Mouse (Mus musculus) embryonic facial prominence, embryonic 13.5 days (tissue): Measurements from ENCODE around the gene Gtpbp1. TPM values are rescaled to one million over a fixed set of nuclear protein-coding genes. Genes with fewer than 3 reads are reported as not detected.

Experiments
- ATAC-seq: fragments of 200-750 bp; cut with Nextera tagmentation; 2 replicates; pipeline ENCODE4 v1.8.0; 2017; ENCODE audit warnings: low read depth; ENCODE audit not compliant: insufficient number of reproducible peaks, insufficient read depth, low FRiP score, low TSS enrichment
- H3K27ac ChIP-seq: fragments of 300-500 bp; sonication (generic); 2 replicates; pipeline ENCODE4 v1.5.1; 2015; ENCODE audit warnings: moderate library complexity, mild to moderate bottlenecking, inconsistent platforms
- H3K27me3 ChIP-seq: fragments of 300-500 bp; sonication (generic); 2 replicates; pipeline ENCODE4 v1.6.1; 2015; ENCODE audit warnings: mild to moderate bottlenecking, inconsistent platforms
- H3K36me3 ChIP-seq: fragments of 300-500 bp; sonication (generic); 2 replicates; pipeline ENCODE4 v1.6.1; 2015; ENCODE audit warnings: mild to moderate bottlenecking, inconsistent platforms
- H3K4me1 ChIP-seq: fragments of 300-500 bp; sonication (generic); 2 replicates; pipeline ENCODE4 v1.6.1; 2015; ENCODE audit warnings: inconsistent platforms
- H3K4me2 ChIP-seq: fragments of 300-500 bp; sonication (generic); 2 replicates; pipeline ENCODE4 v1.6.1; 2015; ENCODE audit warnings: moderate library complexity, mild to moderate bottlenecking, inconsistent platforms
- H3K4me3 ChIP-seq: fragments of 300-500 bp; sonication (generic); 2 replicates; pipeline ENCODE4 v1.5.1; 2015; ENCODE audit warnings: mild to moderate bottlenecking, inconsistent platforms
- H3K9ac ChIP-seq: fragments of 300-500 bp; sonication (generic); 2 replicates; pipeline ENCODE4 v1.6.1; 2015; ENCODE audit warnings: mild to moderate bottlenecking, inconsistent platforms
- H3K9me3 ChIP-seq: fragments of 300-500 bp; sonication (generic); 2 replicates; pipeline ENCODE4 v1.6.1; 2016; ENCODE audit warnings: inconsistent platforms
- WGBS: fragments of 180-500 bp; shearing (Covaris S2); methylation state at CpG from one replicate; pipeline ENCODE4 v1.1.7; 2015; ENCODE audit warnings: mixed read lengths; 5-methylcytosine and 5-hydroxymethylcytosine counted together
- polyA plus RNA-seq: library from polyadenylated mRNA; unstranded; fragments of >200 nt; fragmentation: Nextera tagmentation; extraction: Ambion mirVana; gene quantifications from 2 replicates; pipeline ENCODE4 v1.2.1, GENCODE M21; 2015

Gtpbp1 gene
- polyA plus RNA-seq, 1 experiment from 2014 or later, result 42.2 TPM

- ATAC-seq, result no peak
- Histone ChIP-seq H3K4me1 (peaks cover 18% of the 10 kb centered on the region), H3K36me3 (no peaks in the 10 kb centered on the region), H3K27me3 (no peaks in the 10 kb centered on the region), H3K4me3 (no peak overlapping the region), H3K27ac (no peak overlapping the region), H3K9ac (no peak overlapping the region), H3K9me3 (no peaks in the 10 kb centered on the region), H3K4me2 (no peak overlapping the region)
- WGBS, result 85% methylated on average over 10 of the region's 10 CpGs
These were observed 54.7 kb downstream of the Gtpbp1 start for GRCm38 (mm10) chr15:79745312-79745711.

GRCm38 (mm10) chr15:79745883-79746282, 55.2 kb downstream of the Gtpbp1 start:
- no peak for ATAC-seq

GRCm38 (mm10) chr15:79747998-79748397, 57.4 kb downstream of the Gtpbp1 start:
- Histone ChIP-seq H3K4me2 (no peak overlapping the region), H3K4me1 (peaks cover 3% of the 10 kb centered on the region; the same call in 1 of the 2 replicates), H3K9me3 (no peaks in the 10 kb centered on the region), H3K27ac (no peak overlapping the region), H3K27me3 (no peaks in the 10 kb centered on the region), H3K36me3 (no peaks in the 10 kb centered on the region), H3K9ac (no peak overlapping the region), H3K4me3 (no peak overlapping the region)
- 55% methylated on average over 11 of the region's 11 CpGs for WGBS
- no peak for ATAC-seq

More at GRCm38 (mm10) chr15:79745883-79746282, 55.2 kb downstream of the Gtpbp1 start:
- Histone ChIP-seq H3K27me3 (no peaks in the 10 kb centered on the region), H3K4me2 (no peak overlapping the region), H3K27ac (no peak overlapping the region), H3K9me3 (no peaks in the 10 kb centered on the region), H3K36me3 (no peaks in the 10 kb centered on the region), H3K9ac (no peak overlapping the region), H3K4me1 (peaks cover 12% of the 10 kb centered on the region), H3K4me3 (no peak overlapping the region)
- 85% methylated on average over 5 of the region's 5 CpGs for WGBS

DNA sequence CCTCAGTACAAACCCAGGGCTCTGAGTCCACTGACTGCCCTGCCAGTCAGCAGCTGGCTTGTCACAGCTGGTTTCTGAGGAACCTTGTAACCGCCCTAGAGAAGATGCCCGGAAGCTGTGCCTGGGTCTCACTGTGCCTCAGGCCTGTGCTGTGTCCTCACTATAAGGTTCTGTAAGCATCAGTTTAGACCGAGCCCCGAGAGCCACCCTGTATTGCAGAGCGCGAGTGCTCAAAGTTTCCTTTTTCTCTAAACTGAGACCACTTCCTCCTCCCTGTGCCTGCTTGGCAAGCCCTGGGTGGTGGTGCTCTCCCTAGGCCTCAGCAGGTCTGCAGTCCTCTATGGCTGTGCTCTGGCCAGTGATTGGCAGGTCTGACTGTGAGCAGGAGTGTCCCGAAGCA, 58.5 kb downstream of the Gtpbp1 start:
- no peak for ATAC-seq
- H3K36me3 ChIP-seq, result no peaks in the 10 kb centered on the region
- peaks cover 3% of the 10 kb centered on the region; the same call in 1 of the 2 replicates for H3K4me1 ChIP-seq
- no peak overlapping the region for H3K4me3 ChIP-seq
- 88% methylated on average over 7 of the region's 7 CpGs for WGBS
- H3K4me2 ChIP-seq, result no peak overlapping the region
- no peaks in the 10 kb centered on the region for H3K9me3 ChIP-seq
- H3K27me3 ChIP-seq, result no peaks in the 10 kb centered on the region
- H3K9ac ChIP-seq, result no peak overlapping the region
- no peak overlapping the region for H3K27ac ChIP-seq

DNA sequence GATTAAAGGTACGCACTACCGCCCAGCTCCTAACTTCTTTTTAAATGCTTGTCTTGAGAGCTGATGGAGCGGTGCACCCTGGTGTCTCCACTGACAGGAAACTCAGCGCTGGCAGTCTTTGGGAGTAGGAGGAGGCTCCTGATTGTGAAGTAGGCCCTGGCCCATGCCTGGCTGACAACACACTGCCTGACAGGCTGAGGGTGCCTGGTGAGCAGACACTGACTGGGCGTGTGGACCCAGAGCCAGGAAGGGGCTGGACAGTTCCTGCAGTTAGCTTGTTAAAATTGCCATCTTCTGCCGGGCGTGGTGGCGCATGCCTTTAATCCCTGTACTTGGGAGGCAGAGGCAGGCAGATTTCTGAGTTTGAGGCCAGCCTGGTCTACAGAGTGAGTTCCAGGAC, 59.6 kb downstream of the Gtpbp1 start:
- H3K9me3 ChIP-seq, result no peaks in the 10 kb centered on the region
- ATAC-seq, result no peak
- no peaks in the 10 kb centered on the region for H3K27me3 ChIP-seq
- H3K36me3 ChIP-seq, result no peaks in the 10 kb centered on the region
- peaks cover 3% of the 10 kb centered on the region; the same call in 1 of the 2 replicates for H3K4me1 ChIP-seq
- H3K4me2 ChIP-seq, result no peak overlapping the region
- no peak overlapping the region for H3K27ac ChIP-seq
- 88% methylated on average over 8 of the region's 8 CpGs for WGBS
- no peak overlapping the region for H3K4me3 ChIP-seq
- H3K9ac ChIP-seq, result no peak overlapping the region

DNA sequence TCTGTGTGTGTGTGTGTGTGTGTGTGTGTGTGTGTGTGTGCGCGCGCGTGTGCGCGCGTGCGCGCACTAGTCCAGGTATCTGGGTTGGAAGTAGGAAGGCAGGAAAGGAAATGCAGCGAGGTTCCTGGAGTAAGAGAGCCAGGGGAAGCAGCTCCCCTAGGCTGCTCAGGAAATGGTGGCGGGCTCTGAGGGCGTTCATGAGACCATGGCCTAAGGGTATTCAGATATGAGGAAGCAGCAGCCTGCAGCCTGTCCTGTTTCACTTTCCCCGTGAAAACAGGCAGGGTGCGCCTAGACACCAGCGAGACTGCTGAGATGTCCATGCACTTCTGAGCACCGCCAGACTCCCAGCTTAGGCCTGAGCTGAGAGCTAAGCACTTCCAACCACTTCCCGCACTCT, 61.1 kb downstream of the Gtpbp1 start:
- H3K4me1 ChIP-seq, result peaks cover 9% of the 10 kb centered on the region
- no peak for ATAC-seq
- H3K9me3 ChIP-seq, result no peaks in the 10 kb centered on the region
- 78% methylated on average over 17 of the region's 17 CpGs for WGBS
- 0 out of 2 replicates have a peak overlapping the region, but pooled peaks have one; percentile 36 for H3K9ac ChIP-seq
- no peak overlapping the region for H3K27ac ChIP-seq
- H3K4me3 ChIP-seq, result no peak overlapping the region
- H3K36me3 ChIP-seq, result no peaks in the 10 kb centered on the region
- H3K27me3 ChIP-seq, result no peaks in the 10 kb centered on the region
- H3K4me2 ChIP-seq, result no peak overlapping the region

DNA sequence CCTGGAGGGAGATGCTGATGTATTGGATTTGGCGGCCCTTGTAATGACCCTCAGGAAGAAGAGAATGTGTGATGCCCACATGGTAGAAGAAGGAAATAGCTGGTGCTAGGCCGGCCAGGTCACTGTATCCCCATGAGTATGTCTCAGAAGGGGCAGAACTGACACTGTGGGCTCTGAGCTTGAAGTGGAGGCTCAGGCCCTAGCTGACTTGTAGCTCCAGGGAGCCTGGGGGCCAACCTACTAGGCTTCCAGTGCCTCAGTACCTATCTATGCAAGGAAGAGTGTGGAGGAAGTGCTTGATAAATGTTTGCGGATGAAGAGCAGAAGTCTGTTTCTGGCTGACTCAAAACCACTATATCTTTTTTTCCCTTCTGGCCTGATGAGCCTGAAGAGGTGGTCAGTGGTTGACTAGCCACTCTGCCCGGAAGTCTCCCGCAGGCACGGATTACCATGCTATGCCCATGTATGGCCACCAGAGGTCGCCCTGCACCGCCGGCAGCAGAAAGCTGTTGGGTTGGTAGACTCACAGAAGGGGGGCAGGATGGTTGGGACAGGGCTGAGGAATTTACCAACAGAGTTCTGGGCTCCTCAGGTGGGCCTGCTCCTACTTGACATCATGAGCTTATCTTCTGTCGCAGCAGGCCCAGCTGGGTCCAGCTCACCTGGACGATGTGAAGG, 62.2 kb downstream of the Gtpbp1 start:
- ATAC-seq, result 0 out of 2 replicates have a peak, but pooled peaks have one; percentile 23
- no peak overlapping the region for H3K9ac ChIP-seq

DNA sequence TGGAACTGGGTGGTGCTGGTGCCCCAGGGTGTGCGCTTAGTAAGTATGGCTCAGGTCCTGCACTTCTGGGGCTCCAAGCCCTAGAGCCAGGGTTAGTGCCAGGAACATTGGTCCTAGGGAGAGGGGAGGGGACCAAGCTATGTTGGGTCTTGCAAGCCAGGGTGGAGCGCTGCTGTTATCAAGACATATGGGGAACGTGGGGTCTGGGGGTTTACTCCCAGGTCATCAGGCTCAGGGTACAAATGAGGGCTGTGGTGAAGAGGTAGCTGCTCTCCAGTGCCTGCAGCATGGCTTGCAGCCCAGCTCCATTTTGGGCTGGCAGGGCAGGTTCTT, 62.7 kb downstream of the Gtpbp1 start:
- no peak for ATAC-seq
- Histone ChIP-seq H3K4me1 (peaks cover 12% of the 10 kb centered on the region), H3K4me3 (no peak overlapping the region), H3K27me3 (no peaks in the 10 kb centered on the region), H3K36me3 (no peaks in the 10 kb centered on the region), H3K4me2 (no peak overlapping the region), H3K27ac (no peak overlapping the region), H3K9me3 (no peaks in the 10 kb centered on the region), H3K9ac (no peak overlapping the region)
- WGBS, result 82% methylated on average over 3 of the region's 3 CpGs

More for the DNA sequence above, 62.2 kb downstream of the Gtpbp1 start:
- no peaks in the 10 kb centered on the region for H3K36me3 ChIP-seq
- WGBS, result 20% methylated on average over 11 of the region's 11 CpGs
- H3K27me3 ChIP-seq, result no peaks in the 10 kb centered on the region
- H3K27ac ChIP-seq, result no peak overlapping the region
- H3K4me2 ChIP-seq, result no peak overlapping the region
- no peaks in the 10 kb centered on the region for H3K9me3 ChIP-seq
- H3K4me1 ChIP-seq, result peaks cover 12% of the 10 kb centered on the region
- H3K4me3 ChIP-seq, result no peak overlapping the region

- 44% methylated on average over 4 of the region's 4 CpGs for WGBS
- peak overlapping the region; percentile 33; the same call in 1 of the 2 replicates for H3K9ac ChIP-seq
- peaks cover 12% of the 10 kb centered on the region for H3K4me1 ChIP-seq
- H3K4me3 ChIP-seq, result no peak overlapping the region
- no peaks in the 10 kb centered on the region for H3K36me3 ChIP-seq
- ATAC-seq, result no peak
- H3K27me3 ChIP-seq, result no peaks in the 10 kb centered on the region
- H3K4me2 ChIP-seq, result no peak overlapping the region
- no peak overlapping the region for H3K27ac ChIP-seq
- no peaks in the 10 kb centered on the region for H3K9me3 ChIP-seq
These were observed 63.2 kb downstream of the Gtpbp1 start for GRCm38 (mm10) chr15:79753873-79754272.

- H3K4me1 ChIP-seq, result peaks cover 12% of the 10 kb centered on the region
- no peak overlapping the region for H3K4me3 ChIP-seq
- no peak overlapping the region for H3K9ac ChIP-seq
- WGBS, result 79% methylated on average over 4 of the region's 4 CpGs
- H3K27me3 ChIP-seq, result no peaks in the 10 kb centered on the region
- H3K4me2 ChIP-seq, result no peak overlapping the region
- H3K9me3 ChIP-seq, result no peaks in the 10 kb centered on the region
- ATAC-seq, result no peak
- H3K27ac ChIP-seq, result no peak overlapping the region
- H3K36me3 ChIP-seq, result no peaks in the 10 kb centered on the region
These were observed 64.5 kb downstream of the Gtpbp1 start for GRCm38 (mm10) chr15:79755176-79755575.

DNA sequence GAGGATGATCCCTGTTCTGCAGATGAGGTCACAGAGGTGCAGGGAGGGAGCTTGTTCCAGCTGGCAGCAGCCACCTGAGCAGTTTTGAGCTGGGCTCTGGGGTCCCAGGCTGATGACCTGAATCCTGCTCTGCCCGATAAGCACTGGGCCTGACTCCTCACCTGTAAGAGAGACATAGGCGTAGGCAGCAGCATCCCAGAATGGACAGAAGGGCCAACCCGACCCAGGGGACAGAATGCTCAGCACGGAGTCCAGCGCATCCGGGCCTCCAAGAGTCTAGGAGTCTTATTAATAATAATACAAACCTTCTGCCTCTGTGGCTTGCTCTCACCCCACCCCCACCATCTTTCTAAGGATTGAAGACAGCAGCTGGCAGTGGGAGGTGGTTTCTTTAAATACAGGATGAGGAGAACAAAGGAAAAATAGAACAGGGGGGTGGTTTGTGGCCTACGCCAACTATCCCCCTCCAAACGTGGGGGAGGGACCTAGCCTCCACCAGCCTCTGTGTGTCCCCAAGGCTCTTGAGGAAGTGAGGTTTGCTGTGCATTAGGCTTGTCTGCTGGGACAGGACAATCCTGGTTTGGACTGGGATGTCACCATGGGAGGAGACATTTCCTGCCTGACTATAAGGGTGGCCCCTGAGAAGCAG, 65.5 kb downstream of the Gtpbp1 start:
- no peak overlapping the region for H3K4me2 ChIP-seq
- no peak overlapping the region for H3K4me3 ChIP-seq
- peak overlapping the region; percentile 49; the same call in 1 of the 2 replicates for H3K9ac ChIP-seq
- H3K27me3 ChIP-seq, result no peaks in the 10 kb centered on the region
- H3K9me3 ChIP-seq, result no peaks in the 10 kb centered on the region
- WGBS, result 51% methylated on average over 8 of the region's 8 CpGs
- H3K36me3 ChIP-seq, result peaks cover 5% of the 10 kb centered on the region
- H3K4me1 ChIP-seq, result peaks cover 12% of the 10 kb centered on the region
- H3K27ac ChIP-seq, result peak overlapping the region; percentile 51
- ATAC-seq, result no peak

GRCm38 (mm10) chr15:79757118-79757517, 66.5 kb downstream of the Gtpbp1 start:
- peaks cover 14% of the 10 kb centered on the region for H3K36me3 ChIP-seq
- 88% methylated on average over 3 of the region's 3 CpGs for WGBS

More at GRCm38 (mm10) chr15:79757118-79757517, 66.5 kb downstream of the Gtpbp1 start:
- Histone ChIP-seq H3K4me3 (no peak overlapping the region), H3K9ac (no peak overlapping the region), H3K4me2 (no peak overlapping the region), H3K27me3 (no peaks in the 10 kb centered on the region), H3K9me3 (no peaks in the 10 kb centered on the region), H3K4me1 (peaks cover 12% of the 10 kb centered on the region), H3K27ac (peak overlapping the region; percentile 51)
- ATAC-seq, result no peak
